Mouse (Mus musculus) midbrain, embryonic 13.5 days (tissue): ENCODE measurements around the gene Fbh1. TPM values are rescaled to one million over a fixed set of nuclear protein-coding genes. Genes with fewer than 3 reads are reported as not detected.
A peak's percentile ranks its signal among the peaks of the same experiment; 100 is the strongest.

Experiments used
- ATAC-seq: fragments of 200-750 bp; cut with Nextera tagmentation; 2 replicates; pipeline ENCODE4 v1.8.0; 2017; ENCODE audit warnings: mild to moderate bottlenecking, moderate TSS enrichment, moderate library complexity
- H3K27ac ChIP-seq: fragments of 300-500 bp; sonication (generic); 2 replicates; pipeline ENCODE4 v1.5.1; 2015; ENCODE audit warnings: inconsistent platforms, mild to moderate bottlenecking, moderate library complexity
- H3K27me3 ChIP-seq: fragments of 300-500 bp; sonication (generic); 2 replicates; pipeline ENCODE4 v1.6.1; 2015; ENCODE audit warnings: mild to moderate bottlenecking, inconsistent platforms
- H3K36me3 ChIP-seq: fragments of 300-500 bp; sonication (generic); 2 replicates; pipeline ENCODE4 v1.6.1; 2015; ENCODE audit warnings: mild to moderate bottlenecking, inconsistent platforms
- H3K4me1 ChIP-seq: fragments of 300-500 bp; sonication (generic); replicated peaks from 2 replicates; pipeline ENCODE4 v1.6.1; 2015; ENCODE audit warnings: inconsistent platforms
- H3K4me2 ChIP-seq: fragments of 300-500 bp; sonication (generic); replicated peaks from 2 replicates; pipeline ENCODE4 v1.6.1; 2015; ENCODE audit warnings: moderate library complexity, mild to moderate bottlenecking, inconsistent platforms
- H3K4me3 ChIP-seq: fragments of 300-500 bp; sonication (generic); replicated peaks from 2 replicates; pipeline ENCODE4 v1.5.1; 2015; ENCODE audit warnings: mild to moderate bottlenecking, inconsistent platforms
- H3K9ac ChIP-seq: fragments of 300-500 bp; sonication (generic); replicated peaks from 2 replicates; pipeline ENCODE4 v1.6.1; 2015; ENCODE audit warnings: mild to moderate bottlenecking, inconsistent platforms
- H3K9me3 ChIP-seq: fragments of 300-500 bp; sonication (generic); 2 replicates; pipeline ENCODE4 v1.6.1; 2016; ENCODE audit warnings: mild to moderate bottlenecking, inconsistent platforms
- WGBS: fragments of 180-500 bp; shearing (Covaris S2); methylation state at CpG from one replicate; pipeline ENCODE4 v1.1.7; 2015; 5-methylcytosine and 5-hydroxymethylcytosine counted together
- polyA plus RNA-seq: library from polyadenylated mRNA; unstranded; fragments of >200 nt; fragmentation: Nextera tagmentation; extraction: Ambion mirVana; gene quantifications from 2 replicates; pipeline ENCODE4 v1.2.1, GENCODE M21; 2015

Fbh1 gene
- polyA plus RNA-seq: 132 and 133 TPM in 2 replicates

DNA sequence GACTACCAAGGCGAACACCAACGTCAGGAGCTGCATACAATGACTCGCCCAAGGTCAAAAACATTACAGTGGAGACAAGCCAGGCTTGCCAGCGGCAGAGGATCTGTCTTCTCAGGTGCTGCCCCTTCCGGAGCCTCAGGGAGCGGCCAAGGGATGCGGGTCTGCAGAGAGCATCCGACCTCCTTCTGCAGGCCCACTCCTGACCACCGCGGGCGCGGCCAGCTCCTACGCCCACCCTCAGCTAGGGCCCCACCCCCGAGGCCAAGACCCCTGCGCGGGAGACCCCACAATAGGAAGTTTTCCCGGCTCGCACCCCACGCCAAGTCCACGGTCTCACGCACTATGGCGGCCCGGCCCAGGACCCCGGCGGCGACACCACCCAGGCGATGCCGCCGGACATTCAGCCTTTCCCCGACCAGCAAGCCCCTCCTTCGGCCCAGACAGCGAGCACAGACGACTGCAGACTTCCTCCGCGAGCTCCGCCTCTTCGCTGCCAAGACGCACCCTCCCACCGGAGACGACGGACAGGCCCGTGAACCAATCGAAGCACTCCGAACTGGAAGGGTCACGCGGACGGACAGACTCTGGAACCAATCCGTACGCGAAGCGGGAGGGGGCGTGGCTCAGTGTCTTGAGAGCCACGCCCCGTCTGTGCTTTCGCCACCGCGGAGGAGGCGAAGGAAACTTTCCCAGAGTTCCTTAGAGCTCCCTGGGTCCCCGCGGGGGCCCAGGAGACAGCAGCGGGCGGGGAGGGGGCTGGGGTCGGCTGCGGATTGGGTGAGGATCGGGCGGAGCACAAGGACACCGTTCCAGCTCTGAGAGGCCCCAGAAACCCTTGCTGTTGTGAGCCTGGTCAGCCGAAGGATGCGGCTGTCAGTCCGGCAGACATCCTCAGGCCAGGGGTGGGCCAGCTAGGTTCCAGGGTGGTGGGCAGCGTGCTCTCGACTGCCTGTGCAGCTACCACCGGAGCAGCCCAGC is at the start of gene Fbh1, which contains the start of gene Ankrd16:
Fbh1 (minus strand) TSS at position 492 of the 978 bp plus-strand sequence.
Ankrd16 (plus strand) TSS at position 786 of the 978 bp plus-strand sequence.
- H3K4me2 ChIP-seq: peak within 1 kb of the TSS; percentile 85
- no peaks in the 10 kb centered on the region for H3K27me3 ChIP-seq
- H3K4me1 ChIP-seq: peaks cover 51% of the 10 kb centered on the region
- peaks cover 28% of the 10 kb centered on the region for H3K36me3 ChIP-seq
- H3K4me3 ChIP-seq: peak within 1 kb of the TSS; percentile 71
- WGBS: under 1% methylated on average over 73 of the region's 73 CpGs
- H3K9me3 ChIP-seq: no peaks in the 10 kb centered on the region
- H3K9ac ChIP-seq: peak within 1 kb of the TSS; percentile 86
- peak; percentile 96 for ATAC-seq
- peak within 1 kb of the TSS; percentile 96 for H3K27ac ChIP-seq

DNA sequence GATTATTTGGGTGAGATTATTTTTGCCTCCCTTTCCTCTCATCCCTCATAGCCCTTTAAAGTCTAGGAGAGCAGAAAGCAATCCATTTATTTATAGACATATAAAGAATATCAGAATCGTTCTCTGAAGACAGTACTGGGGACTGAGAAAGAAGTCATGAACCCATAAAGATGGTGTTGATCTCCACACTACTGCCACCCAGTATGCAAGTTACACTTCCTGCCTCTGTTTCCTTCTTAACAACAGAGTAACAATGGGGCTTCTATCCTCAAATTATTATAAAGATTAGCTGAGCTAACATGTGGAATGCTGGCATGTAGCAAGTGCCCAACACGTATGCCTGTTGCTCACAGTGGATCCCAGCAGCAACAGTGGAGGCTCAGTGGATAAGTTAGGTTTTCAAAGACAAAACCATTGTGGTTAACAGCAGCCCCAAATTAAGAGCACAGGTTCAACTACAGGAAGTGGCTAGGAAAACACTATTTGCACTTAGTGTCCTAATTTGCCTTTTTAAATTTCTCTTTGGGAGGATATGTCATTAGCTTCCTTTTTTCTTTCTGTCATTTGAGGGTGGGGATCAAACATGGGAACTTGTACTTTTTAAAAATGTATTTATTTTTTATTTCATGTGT is 24.0 kb upstream of the Fbh1 start:
- H3K4me1 ChIP-seq: no peaks in the 10 kb centered on the region
- no peak overlapping the region for H3K9ac ChIP-seq
- no peaks in the 10 kb centered on the region for H3K36me3 ChIP-seq
- H3K4me3 ChIP-seq: no peak overlapping the region
- ATAC-seq: no peak
- WGBS: 98% methylated on average over 2 of the region's 2 CpGs
- no peaks in the 10 kb centered on the region for H3K27me3 ChIP-seq
- no peak overlapping the region for H3K27ac ChIP-seq
- H3K4me2 ChIP-seq: no peak overlapping the region
- H3K9me3 ChIP-seq: no peaks in the 10 kb centered on the region

DNA sequence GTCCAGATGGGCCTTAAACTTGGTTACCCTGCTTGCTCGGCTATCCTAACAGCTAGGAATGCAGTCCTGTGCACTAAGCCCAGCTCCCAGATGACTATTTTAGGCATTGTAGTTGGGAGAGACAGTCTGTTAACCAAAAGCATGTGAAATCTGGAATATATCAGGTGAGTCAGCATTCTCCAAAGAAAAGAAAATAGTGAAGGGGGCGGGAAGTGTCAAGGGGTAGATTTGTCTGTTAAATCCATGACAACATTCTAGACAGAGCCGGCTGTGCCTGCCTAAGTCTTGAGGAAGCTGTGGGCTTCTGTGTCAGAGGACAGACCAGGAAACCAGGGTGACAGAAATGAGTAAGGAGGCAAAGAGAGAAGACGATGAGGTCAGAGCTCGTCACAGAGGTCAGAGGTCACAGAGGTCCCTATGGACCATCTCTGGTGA is 20.6 kb upstream of the Fbh1 start:
- Histone ChIP-seq H3K9ac (no peak overlapping the region), H3K27me3 (no peaks in the 10 kb centered on the region), H3K4me1 (no peaks in the 10 kb centered on the region), H3K36me3 (peaks cover 20% of the 10 kb centered on the region), H3K4me3 (no peak overlapping the region), H3K9me3 (no peaks in the 10 kb centered on the region), H3K27ac (no peak overlapping the region), H3K4me2 (no peak overlapping the region)
- 82% methylated on average over 5 of the region's 5 CpGs for WGBS
- ATAC-seq: no peak

DNA sequence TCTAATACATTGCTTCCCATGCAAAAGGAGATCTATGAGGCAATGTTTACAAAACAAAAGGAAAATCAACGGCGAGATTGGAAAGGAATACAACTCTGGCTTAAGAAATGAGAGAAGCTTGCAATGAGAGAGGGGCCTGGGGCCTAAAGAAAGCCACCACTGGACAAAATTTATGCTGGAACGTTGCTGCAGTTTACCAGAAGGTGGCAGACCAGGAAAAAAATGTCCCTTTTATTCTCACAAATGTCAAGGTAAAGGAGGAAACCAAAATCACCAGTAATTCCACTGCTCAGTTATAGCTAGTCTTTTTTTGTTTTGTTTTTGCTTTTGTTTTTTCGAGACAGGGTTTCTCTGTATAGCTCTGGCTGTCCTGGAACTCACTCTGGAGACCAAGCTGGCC is 17.3 kb upstream of the Fbh1 start:
- Histone ChIP-seq H3K36me3 (peaks cover 49% of the 10 kb centered on the region), H3K27ac (no peak overlapping the region), H3K4me1 (no peaks in the 10 kb centered on the region), H3K9me3 (no peaks in the 10 kb centered on the region; the same call in 1 of the 2 replicates), H3K27me3 (no peaks in the 10 kb centered on the region), H3K4me3 (no peak overlapping the region), H3K9ac (no peak overlapping the region), H3K4me2 (no peak overlapping the region)
- no peak for ATAC-seq
- 76% methylated on average over 4 of the region's 4 CpGs for WGBS

GRCm38 (mm10) chr2:11784159-11784558 is 6.8 kb upstream of the Fbh1 start:
- no peak overlapping the region for H3K9ac ChIP-seq
- no peak overlapping the region for H3K4me3 ChIP-seq
- H3K4me1 ChIP-seq: peaks cover 16% of the 10 kb centered on the region
- H3K27me3 ChIP-seq: no peaks in the 10 kb centered on the region
- H3K27ac ChIP-seq: no peak overlapping the region
- 97% methylated on average over 6 of the region's 6 CpGs for WGBS
- no peak for ATAC-seq
- H3K36me3 ChIP-seq: peaks cover 91% of the 10 kb centered on the region
- no peak overlapping the region for H3K4me2 ChIP-seq
- no peaks in the 10 kb centered on the region for H3K9me3 ChIP-seq

- peak overlapping the region; percentile 85 for H3K4me2 ChIP-seq
- peaks cover 36% of the 10 kb centered on the region for H3K36me3 ChIP-seq
- H3K27me3 ChIP-seq: no peaks in the 10 kb centered on the region
- WGBS: under 1% methylated on average over 43 of the region's 43 CpGs
- ATAC-seq: peak; percentile 86
- peaks cover 51% of the 10 kb centered on the region for H3K4me1 ChIP-seq
- H3K9me3 ChIP-seq: no peaks in the 10 kb centered on the region
- peak overlapping the region; percentile 86 for H3K9ac ChIP-seq
- peak overlapping the region; percentile 96 for H3K27ac ChIP-seq
- H3K4me3 ChIP-seq: peak overlapping the region; percentile 71
Measured at GRCm38 (mm10) chr2:11778087-11778823, 873 bp upstream of the Fbh1 start.

DNA sequence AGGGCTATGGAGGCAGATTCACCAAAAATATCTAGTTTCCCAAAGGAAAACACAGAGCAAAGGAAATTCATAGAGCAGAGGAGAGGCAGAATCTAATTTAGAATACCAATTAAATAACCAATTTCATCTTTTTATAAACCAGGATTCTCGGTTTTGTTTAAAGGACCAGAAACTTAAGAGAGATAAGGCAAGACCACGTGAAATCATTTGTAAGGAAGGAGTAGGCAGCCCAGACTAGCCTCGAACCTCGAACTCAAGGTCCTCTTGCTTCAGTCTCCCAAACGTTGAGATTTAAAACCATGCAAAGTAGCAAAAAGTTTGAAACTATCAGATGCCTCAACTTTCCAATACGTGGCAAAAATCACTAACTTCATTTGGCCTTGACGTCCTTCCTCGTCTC is 967 bp downstream of the Fbh1 start:
- peaks cover 51% of the 10 kb centered on the region for H3K4me1 ChIP-seq
- H3K27me3 ChIP-seq: no peaks in the 10 kb centered on the region
- WGBS: 52% methylated on average over 8 of the region's 8 CpGs
- H3K27ac ChIP-seq: peak overlapping the region; percentile 91; the same call in 1 of the 2 replicates
- H3K9ac ChIP-seq: peak overlapping the region; percentile 82
- no peak for ATAC-seq
- H3K36me3 ChIP-seq: peaks cover 18% of the 10 kb centered on the region
- peak overlapping the region; percentile 71 for H3K4me3 ChIP-seq
- H3K4me2 ChIP-seq: peak overlapping the region; percentile 81
- no peaks in the 10 kb centered on the region for H3K9me3 ChIP-seq

DNA sequence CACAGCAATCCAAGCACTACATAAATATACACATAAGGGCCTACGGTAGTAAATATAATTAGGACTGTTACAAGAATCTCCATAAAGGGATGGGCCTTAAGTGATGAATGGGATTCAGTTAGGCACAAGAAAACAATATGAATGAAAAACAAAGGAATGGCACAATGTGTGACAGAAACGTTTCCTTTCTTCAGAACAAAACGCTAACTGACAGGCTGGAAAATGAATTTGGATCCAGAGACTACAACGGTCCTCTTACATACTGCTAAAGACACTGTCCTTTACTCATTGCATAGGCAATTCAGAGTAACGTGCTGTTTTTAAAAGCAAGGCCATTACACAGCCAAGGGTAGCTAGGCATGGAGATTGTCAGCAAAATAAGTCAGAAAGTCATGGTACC is 2.3 kb downstream of the Fbh1 start:
- H3K4me1 ChIP-seq: peaks cover 45% of the 10 kb centered on the region
- no peaks in the 10 kb centered on the region for H3K9me3 ChIP-seq
- 0 out of 2 replicates have a peak, but pooled peaks cover 5% of the 10 kb centered on the region for H3K36me3 ChIP-seq
- 70% methylated on average over 5 of the region's 5 CpGs for WGBS
- H3K27ac ChIP-seq: no peak overlapping the region
- no peak overlapping the region for H3K4me3 ChIP-seq
- no peak for ATAC-seq
- H3K4me2 ChIP-seq: no peak overlapping the region
- no peaks in the 10 kb centered on the region for H3K27me3 ChIP-seq
- 0 out of 2 replicates have a peak overlapping the region, but pooled peaks have one; percentile 23 for H3K9ac ChIP-seq

DNA sequence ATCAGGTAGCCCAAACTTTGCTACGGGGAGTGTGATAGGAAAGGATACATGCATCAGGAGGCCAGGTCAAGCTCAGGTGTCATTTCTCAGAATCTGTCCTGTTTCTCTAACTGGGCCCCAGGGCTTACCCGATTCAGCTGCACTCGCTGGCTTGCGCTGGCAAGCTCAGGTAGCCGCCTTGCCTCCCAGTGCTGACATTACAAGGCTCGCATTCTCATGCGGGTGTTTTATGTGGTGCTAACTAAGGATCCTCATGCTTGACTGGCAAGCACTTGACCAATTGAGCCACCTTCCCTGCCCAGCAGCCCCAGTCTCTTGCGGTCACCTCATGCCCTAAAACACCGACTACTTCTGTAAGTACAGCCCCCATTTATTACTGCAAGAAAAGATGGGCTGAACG is 3.0 kb downstream of the Fbh1 start:
- Histone ChIP-seq H3K4me3 (no peak overlapping the region), H3K27ac (no peak overlapping the region), H3K36me3 (peaks cover 4% of the 10 kb centered on the region), H3K27me3 (no peaks in the 10 kb centered on the region), H3K4me1 (peaks cover 38% of the 10 kb centered on the region), H3K4me2 (no peak overlapping the region), H3K9ac (no peak overlapping the region), H3K9me3 (no peaks in the 10 kb centered on the region)
- ATAC-seq: no peak
- 90% methylated on average over 10 of the region's 10 CpGs for WGBS

- Histone ChIP-seq H3K9me3 (no peaks in the 10 kb centered on the region), H3K4me3 (no peak overlapping the region), H3K4me2 (no peak overlapping the region), H3K27me3 (no peaks in the 10 kb centered on the region), H3K9ac (no peak overlapping the region), H3K4me1 (peaks cover 32% of the 10 kb centered on the region), H3K27ac (no peak overlapping the region), H3K36me3 (peaks cover 14% of the 10 kb centered on the region)
- ATAC-seq: no peak
- WGBS: 84% methylated on average over 4 of the region's 4 CpGs
Measured at GRCm38 (mm10) chr2:11772401-11772800, 5.0 kb downstream of the Fbh1 start.

DNA sequence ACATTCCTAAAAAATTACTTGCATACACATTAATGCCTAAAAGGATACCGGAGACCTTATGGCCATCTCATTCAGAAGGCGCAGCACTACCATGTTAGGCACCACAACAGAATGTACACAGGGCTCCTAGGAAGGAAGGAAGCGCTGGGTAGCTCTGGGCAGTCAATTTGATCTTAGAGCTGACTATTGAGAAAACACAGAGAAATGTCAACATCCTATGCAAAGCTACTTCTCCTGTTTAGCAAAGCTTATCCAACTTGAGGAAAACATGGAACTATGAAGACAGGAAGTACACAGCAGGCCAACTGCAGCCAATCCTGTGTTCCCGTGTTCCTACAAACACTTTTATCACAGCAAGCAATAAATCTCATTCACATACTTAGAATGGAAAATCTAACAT is 5.7 kb downstream of the Fbh1 start:
- Histone ChIP-seq H3K27me3 (no peaks in the 10 kb centered on the region), H3K9me3 (no peaks in the 10 kb centered on the region), H3K4me2 (no peak overlapping the region), H3K9ac (no peak overlapping the region), H3K4me3 (no peak overlapping the region), H3K4me1 (peaks cover 30% of the 10 kb centered on the region), H3K36me3 (peaks cover 21% of the 10 kb centered on the region), H3K27ac (no peak overlapping the region)
- WGBS: 88% methylated on average over 4 of the region's 4 CpGs
- no peak for ATAC-seq
